Mouse (Mus musculus) hindbrain, embryonic 11.5 days (tissue): Measurements from ENCODE around the gene Ccdc12. TPM values are rescaled to one million over a fixed set of nuclear protein-coding genes. Genes with fewer than 3 reads are reported as not detected.

Experiments
- polyA plus RNA-seq: library from polyadenylated mRNA; unstranded; fragments of >200 nt; fragmentation: Nextera tagmentation; extraction: Ambion mirVana; gene quantifications from 2 replicates; pipeline ENCODE4 v1.2.1, GENCODE M21; 2014

The Ccdc12 gene
- polyA plus RNA-seq, 1 experiment from 2014 or later: 145 TPM

Other genes with a start within 250 kb of the Ccdc12 start
- gene Ptpn23, start 248.3 kb upstream of the Ccdc12 start, polyA plus RNA-seq: 15.3 and 18.5 TPM in 2 replicates
- gene Ngp, start 236.8 kb upstream of the Ccdc12 start, polyA plus RNA-seq: 0.14 and 0.45 TPM in 2 replicates
- 9.2 and 9.7 TPM in 2 replicates for gene Klhl18, start 179.8 kb upstream of the Ccdc12 start, polyA plus RNA-seq
- 3.3 and 3.9 TPM in 2 replicates for gene Kif9, start 179.5 kb upstream of the Ccdc12 start, polyA plus RNA-seq
- gene Setd2, start 123.9 kb upstream of the Ccdc12 start, polyA plus RNA-seq: 48.3 and 60.9 TPM in 2 replicates
- 21.9 and 22.0 TPM in 2 replicates for gene Nradd, start 32.1 kb upstream of the Ccdc12 start, polyA plus RNA-seq
- gene Nbeal2, start 2.3 kb upstream of the Ccdc12 start, polyA plus RNA-seq: 1.9 and 2.4 TPM in 2 replicates
- 0.42 and 0.73 TPM in 2 replicates for gene Myl3, start 85.4 kb downstream of the Ccdc12 start, polyA plus RNA-seq
- 21.9 and 23.9 TPM in 2 replicates for gene Pth1r, start 90.6 kb downstream of the Ccdc12 start, polyA plus RNA-seq
- not detected in 2 replicates for gene Prss42, start 141.7 kb downstream of the Ccdc12 start, polyA plus RNA-seq
- gene Prss44, start 157.5 kb downstream of the Ccdc12 start, polyA plus RNA-seq: not detected in 2 replicates
- gene Prss43, start 170.2 kb downstream of the Ccdc12 start, polyA plus RNA-seq: not detected in 2 replicates
- gene Prss45, start 178.1 kb downstream of the Ccdc12 start, polyA plus RNA-seq: 0.13 TPM in 1 of 2 replicates, not detected in the other
- gene Prss46, start 188.0 kb downstream of the Ccdc12 start, polyA plus RNA-seq: not detected in 2 replicates
- gene Prss50, start 201.5 kb downstream of the Ccdc12 start, polyA plus RNA-seq: 0.14 and 0.31 TPM in 2 replicates
- 1.0 and 1.1 TPM in 2 replicates for gene Als2cl, start 223.4 kb downstream of the Ccdc12 start, polyA plus RNA-seq
- gene Tmie, start 223.6 kb downstream of the Ccdc12 start, polyA plus RNA-seq: 0.18 and 0.34 TPM in 2 replicates